30 mouse cellular contexts compared by ENCODE assay signal in the genomic region with DNA sequence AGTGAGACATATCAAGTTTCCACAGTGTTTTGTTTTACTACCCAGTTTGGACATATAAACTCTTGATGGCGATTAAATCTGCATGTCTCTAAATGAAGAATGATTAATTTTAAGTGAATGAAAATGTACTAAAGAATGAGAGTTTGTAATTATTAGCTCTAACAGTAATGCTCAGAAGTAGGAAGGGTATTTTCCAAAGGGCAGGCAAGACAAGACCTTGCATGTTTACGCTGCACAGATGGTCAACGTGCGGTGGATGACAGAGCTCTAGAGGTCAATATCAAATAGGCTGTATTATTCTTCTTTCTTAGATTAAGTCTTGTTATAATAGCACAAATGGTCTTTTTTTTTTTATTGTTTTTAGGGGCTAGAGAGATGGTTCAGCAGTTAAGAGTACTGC.
"Had no signal": no experiment of that assay in that cellular context is flagged by ENCODE, and none has a peak within 500 bp of the region (broad histone marks: within the 10 kb centered on the region; RNA-seq: fewer than 3 reads in every experiment).

No protein-coding gene starts in this region.

- H3K4me1 ChIP-seq: midbrain, embryonic 12.5 days; neural tube, embryonic 12.5 days had no signal

- H3K9me3 ChIP-seq: limb, embryonic 10.5 days; limb, embryonic 12.5 days; limb, embryonic 13.5 days; limb, embryonic 15.5 days; liver, embryonic 12.5 days; liver, embryonic 13.5 days; liver, embryonic 15.5 days; lung, embryonic 15.5 days; megakaryocyte, embryonic 14.5 days; midbrain, embryonic 10.5 days; midbrain, embryonic 12.5 days; midbrain, embryonic 13.5 days; midbrain, embryonic 15.5 days; neural tube, embryonic 12.5 days had no signal

- H3K27ac ChIP-seq: limb, embryonic 10.5 days; limb, embryonic 12.5 days; limb, embryonic 13.5 days; limb, embryonic 15.5 days; liver, embryonic 12.5 days; liver, embryonic 13.5 days; liver, embryonic 14.5 days; liver, embryonic 15.5 days; lung, embryonic 15.5 days; macrophage; midbrain, embryonic 10.5 days; midbrain, embryonic 12.5 days; midbrain, embryonic 13.5 days; midbrain, embryonic 15.5 days; neural tube, embryonic 12.5 days had no signal

- H3K27me3 ChIP-seq: limb, embryonic 12.5 days; limb, embryonic 13.5 days; limb, embryonic 15.5 days; liver, embryonic 12.5 days; liver, embryonic 13.5 days; liver, embryonic 15.5 days; lung, embryonic 15.5 days; megakaryocyte, embryonic 14.5 days; midbrain, embryonic 12.5 days; midbrain, embryonic 13.5 days; midbrain, embryonic 15.5 days; neural tube, embryonic 12.5 days had no signal

- H3K4me3 ChIP-seq: limb, embryonic 10.5 days; limb, embryonic 12.5 days; limb, embryonic 13.5 days; limb, embryonic 15.5 days; liver, embryonic 12.5 days; liver, embryonic 13.5 days; liver, embryonic 15.5 days; lung, embryonic 15.5 days; megakaryocyte, embryonic 14.5 days; midbrain, embryonic 10.5 days; midbrain, embryonic 12.5 days; midbrain, embryonic 13.5 days; midbrain, embryonic 15.5 days; myocyte; neural tube, embryonic 12.5 days had no signal

- H3K9ac ChIP-seq: limb, embryonic 12.5 days; limb, embryonic 13.5 days; limb, embryonic 15.5 days; liver, embryonic 12.5 days; liver, embryonic 13.5 days; liver, embryonic 14.5 days; liver, embryonic 15.5 days; liver, postnatal 0 days; lung, embryonic 14.5 days; lung, embryonic 15.5 days; midbrain, embryonic 12.5 days; midbrain, embryonic 13.5 days; midbrain, embryonic 15.5 days; neural tube, embryonic 12.5 days had no signal

- H3K4me2 ChIP-seq: limb, embryonic 12.5 days; limb, embryonic 13.5 days; limb, embryonic 15.5 days; liver, embryonic 11.5 days; liver, embryonic 12.5 days; liver, embryonic 13.5 days; liver, embryonic 15.5 days; lung, embryonic 14.5 days; lung, embryonic 15.5 days; midbrain, embryonic 11.5 days; midbrain, embryonic 12.5 days; midbrain, embryonic 13.5 days; midbrain, embryonic 15.5 days; neural tube, embryonic 12.5 days had no signal

- H3K36me3 ChIP-seq: limb, embryonic 10.5 days; limb, embryonic 12.5 days; limb, embryonic 13.5 days; limb, embryonic 15.5 days; liver, embryonic 12.5 days; liver, embryonic 13.5 days; liver, embryonic 15.5 days; lung, embryonic 15.5 days; midbrain, embryonic 10.5 days; midbrain, embryonic 12.5 days; midbrain, embryonic 13.5 days; midbrain, embryonic 15.5 days; neural tube, embryonic 12.5 days had no signal

- DNase-seq: left cerebral cortex, postnatal 4 days; liver; liver, embryonic 13.5 days; liver, postnatal 0 days; lung, adult 18-20 months; lung, adult 2 months; lung, embryonic 14.5 days; lung, postnatal 10 days; lung, postnatal 14 days; lung, postnatal 36 days; lung, postnatal 4 days; midbrain, embryonic 14.5 days had no signal
